In the genomic region with DNA sequence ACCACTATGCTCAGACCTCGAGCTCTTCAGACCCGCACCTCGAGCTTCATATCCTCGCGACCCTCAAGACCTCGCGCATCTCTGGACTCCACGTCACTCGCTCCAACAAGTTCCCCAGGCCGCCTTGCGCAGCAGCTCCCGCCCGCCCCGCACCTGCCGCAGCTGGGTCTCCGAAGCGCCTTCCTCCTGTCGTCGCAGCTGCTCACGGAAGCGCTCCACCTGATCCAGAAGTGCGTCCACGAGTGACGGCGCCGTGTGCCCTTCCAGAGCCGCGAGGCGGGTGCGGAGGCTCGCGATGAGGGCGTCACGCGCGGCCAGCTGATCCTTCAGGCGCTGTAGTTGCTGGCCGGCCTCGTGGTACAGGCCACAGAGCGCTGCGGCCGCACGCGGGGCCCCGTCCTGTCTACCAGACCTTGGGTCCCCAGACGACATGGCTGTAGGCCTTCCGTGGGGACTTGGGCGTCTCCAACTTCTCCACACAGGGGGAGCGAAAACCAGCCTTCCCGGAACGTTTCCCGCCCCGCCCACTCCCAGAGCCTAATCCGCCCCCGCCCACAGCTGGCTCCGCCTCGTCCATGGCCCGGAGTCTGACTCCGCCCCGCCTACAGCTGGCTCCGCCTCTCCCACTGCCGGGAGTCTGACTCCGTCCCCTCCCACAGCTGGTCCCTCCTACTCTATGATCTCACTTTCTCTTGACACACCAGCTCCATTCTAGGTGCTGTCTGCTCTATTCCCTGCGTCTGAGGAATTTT, we compare ENCODE assay signal across 1 mouse cellular context.
TF ChIP-seq lines count a peak whose summit lies in the region.

TSS of gene Tnip2 (minus strand) at position 526 of the 752 bp plus-strand sequence.

TF ChIP-seq in CH12.LX, 34 proteins besides CTCF, POLR2A, EP300 and RAD21 (continued from another document):
- TF ChIP-seq MXI1 (IDR thresholded peaks at IDR 0.05; ENCODE audit: low read depth, low read length) (peak; percentile 82; the same call in 1 of the 2 replicates), SMC3 (IDR thresholded peaks at IDR 0.05; ENCODE audit: low read depth, low read length) (no peak), MAFK (IDR thresholded peaks at IDR 0.05; ENCODE audit: insufficient replicate concordance, low read length) (no peak), POLR2AphosphoS2 (IDR thresholded peaks at IDR 0.05; ENCODE audit: low read depth, low read length) (0 out of 2 replicates have a peak, but pooled peaks have one; percentile 77), NRF1 (IDR thresholded peaks at IDR 0.05; ENCODE audit: low read depth, low read length) (no peak; the same call in 1 of the 2 replicates), TCF12 (IDR thresholded peaks at IDR 0.05; ENCODE audit: low read depth, low read length) (peak; percentile 54; the same call in 1 of the 2 replicates), PAX5 (IDR thresholded peaks at IDR 0.05; ENCODE audit: low read length) (no peak), IRF4 (IDR thresholded peaks at IDR 0.05; ENCODE audit: low read depth, low read length) (peak; percentile 5; the same call in 1 of the 2 replicates), CHD2 (IDR thresholded peaks at IDR 0.05; ENCODE audit: low read length) (no peak), E2F4 (IDR thresholded peaks at IDR 0.05; ENCODE audit: insufficient replicate concordance, low read depth, low read length) (no peak), ELF1 (IDR thresholded peaks at IDR 0.05; ENCODE audit: low read depth, low read length) (no peak), ZNF384 (IDR thresholded peaks at IDR 0.05; ENCODE audit: low read depth, low read length) (no peak), USF2 (conservative IDR thresholded peaks at IDR 0.05; ENCODE audit: low read depth, low read length) (no peak), KAT2A (IDR thresholded peaks at IDR 0.05; ENCODE audit: insufficient replicate concordance, low read length) (no peak), GABPA (IDR thresholded peaks at IDR 0.05; ENCODE audit: insufficient replicate concordance, low read depth, low read length) (no peak), ETS1 (conservative IDR thresholded peaks at IDR 0.05; ENCODE audit: low read depth, low read length) (0 out of 2 replicates have a peak, but pooled peaks have one; percentile 2), JUND (conservative IDR thresholded peaks at IDR 0.05; ENCODE audit: low read depth, low read length) (no peak), MEF2A (IDR thresholded peaks at IDR 0.05; ENCODE audit: borderline replicate concordance, low read depth, low read length) (no peak), SIN3A (IDR thresholded peaks at IDR 0.05; ENCODE audit: low read length) (peak; percentile 93), MAZ (IDR thresholded peaks at IDR 0.05; ENCODE audit: low read depth, low read length) (no peak), BHLHE40 (IDR thresholded peaks at IDR 0.05; ENCODE audit: low read depth, low read length) (peak; percentile 46), USF1 (IDR thresholded peaks at IDR 0.05; ENCODE audit: low read depth, low read length) (no peak), MYC (IDR thresholded peaks at IDR 0.05; ENCODE audit: low read depth, low read length) (0 out of 2 replicates have a peak, but pooled peaks have one; percentile 20), UBTF (IDR thresholded peaks at IDR 0.05; ENCODE audit: low read depth, low read length) (0 out of 2 replicates have a peak, but pooled peaks have one; percentile 34), ZC3H11A (IDR thresholded peaks at IDR 0.05; ENCODE audit: low read depth, low read length) (no peak), ZMIZ1 (IDR thresholded peaks at IDR 0.05; ENCODE audit: low read depth, low read length) (no peak), HCFC1 (IDR thresholded peaks at IDR 0.05; ENCODE audit: low read depth, low read length) (peak; percentile 12; the same call in 1 of the 2 replicates), RCOR1 (conservative IDR thresholded peaks at IDR 0.05; ENCODE audit: low read depth, low read length) (no peak), NELFE (IDR thresholded peaks at IDR 0.05; ENCODE audit: low read depth, low read length) (peak; percentile 80; the same call in 1 of the 2 replicates), JUN (IDR thresholded peaks at IDR 0.05; ENCODE audit: insufficient read depth, low read depth, low read length) (no peak), CHD1 (IDR thresholded peaks at IDR 0.05; ENCODE audit: low read depth, low read length) (no peak), TBP (conservative IDR thresholded peaks at IDR 0.05; ENCODE audit: low read depth, low read length) (0 out of 2 replicates have a peak, but pooled peaks have one; percentile 29)
TF ChIP-seq in CH12.LX: peak in this region for 12.
